Mouse (Mus musculus) lung, postnatal 0 days (tissue): ENCODE results near the gene Thrap3. TPM values are rescaled to one million over a fixed set of nuclear protein-coding genes. Genes with fewer than 3 reads are reported as not detected.
A peak's percentile ranks its signal among the peaks of the same experiment; 100 is the strongest.

Experiments
- ATAC-seq: fragments of 200-750 bp; cut with Nextera tagmentation; 2 replicates; pipeline ENCODE4 v1.8.0; 2017; ENCODE audit warnings: moderate library complexity
- DNase-seq: peaks from one replicate; pipeline ENCODE4 v3.0.0-alpha.2; 2016; ENCODE audit warnings: low spot score
- H3K27ac ChIP-seq: fragments of 300-500 bp; sonication (generic); 2 replicates; pipeline ENCODE4 v1.5.1; 2014; ENCODE audit warnings: antibody characterized with exemption, mild to moderate bottlenecking, low read length, mixed read lengths
- H3K27me3 ChIP-seq: fragments of 300-500 bp; sonication (generic); replicated peaks from 2 replicates; pipeline ENCODE4 v1.6.1; 2014; ENCODE audit warnings: low read length, mixed read lengths; ENCODE audit not compliant: insufficient read depth
- H3K36me3 ChIP-seq: fragments of 300-500 bp; sonication (generic); 2 replicates; pipeline ENCODE4 v1.6.1; 2014; ENCODE audit warnings: low read length, mixed read lengths; ENCODE audit not compliant: insufficient read depth
- H3K4me1 ChIP-seq: fragments of 300-500 bp; sonication (generic); 2 replicates; pipeline ENCODE4 v1.6.1; 2014; ENCODE audit warnings: antibody characterized with exemption, low read depth, low read length, mixed read lengths; ENCODE audit not compliant: insufficient read depth
- H3K4me2 ChIP-seq: fragments of 300-500 bp; sonication (generic); replicated peaks from 2 replicates; pipeline ENCODE4 v1.6.1; 2014; ENCODE audit warnings: low read depth, mild to moderate bottlenecking, low read length, moderate library complexity, mixed read lengths
- H3K4me3 ChIP-seq: fragments of 300-500 bp; sonication (generic); 2 replicates; pipeline ENCODE4 v1.5.1; 2014; ENCODE audit warnings: low read depth, low read length
- H3K9ac ChIP-seq: fragments of 300-500 bp; sonication (generic); replicated peaks from 2 replicates; pipeline ENCODE4 v1.6.1; 2014; ENCODE audit warnings: low read depth, mild to moderate bottlenecking
- H3K9me3 ChIP-seq: fragments of 300-500 bp; sonication (generic); 2 replicates; pipeline ENCODE4 v1.6.1; 2016; ENCODE audit warnings: low read length, mixed read lengths
- CTCF ChIP-seq: IDR thresholded peaks from 2 replicates; pipeline ENCODE4 v1.5.1; 2016; ENCODE audit warnings: antibody characterized with exemption, mild to moderate bottlenecking
- EP300 ChIP-seq: IDR thresholded peaks from 2 replicates; pipeline ENCODE4 v1.6.1; 2016; ENCODE audit warnings: antibody characterized with exemption, mild to moderate bottlenecking, control low read depth
- WGBS: fragments of 180-500 bp; shearing (Covaris S2); extraction: QIAGEN DNeasy Blood & Tissue Kit; methylation state at CpG from one replicate; pipeline ENCODE4 v1.1.7; 2014; 5-methylcytosine and 5-hydroxymethylcytosine counted together
- polyA plus RNA-seq: library from polyadenylated mRNA; unstranded; fragments of >200 nt; fragmentation: Nextera tagmentation; extraction: Ambion mirVana; gene quantifications from 2 replicates; pipeline ENCODE4 v1.2.1, GENCODE M21; 2015

The Thrap3 gene
- polyA plus RNA-seq: 98.6 and 112 TPM in 2 replicates

DNA sequence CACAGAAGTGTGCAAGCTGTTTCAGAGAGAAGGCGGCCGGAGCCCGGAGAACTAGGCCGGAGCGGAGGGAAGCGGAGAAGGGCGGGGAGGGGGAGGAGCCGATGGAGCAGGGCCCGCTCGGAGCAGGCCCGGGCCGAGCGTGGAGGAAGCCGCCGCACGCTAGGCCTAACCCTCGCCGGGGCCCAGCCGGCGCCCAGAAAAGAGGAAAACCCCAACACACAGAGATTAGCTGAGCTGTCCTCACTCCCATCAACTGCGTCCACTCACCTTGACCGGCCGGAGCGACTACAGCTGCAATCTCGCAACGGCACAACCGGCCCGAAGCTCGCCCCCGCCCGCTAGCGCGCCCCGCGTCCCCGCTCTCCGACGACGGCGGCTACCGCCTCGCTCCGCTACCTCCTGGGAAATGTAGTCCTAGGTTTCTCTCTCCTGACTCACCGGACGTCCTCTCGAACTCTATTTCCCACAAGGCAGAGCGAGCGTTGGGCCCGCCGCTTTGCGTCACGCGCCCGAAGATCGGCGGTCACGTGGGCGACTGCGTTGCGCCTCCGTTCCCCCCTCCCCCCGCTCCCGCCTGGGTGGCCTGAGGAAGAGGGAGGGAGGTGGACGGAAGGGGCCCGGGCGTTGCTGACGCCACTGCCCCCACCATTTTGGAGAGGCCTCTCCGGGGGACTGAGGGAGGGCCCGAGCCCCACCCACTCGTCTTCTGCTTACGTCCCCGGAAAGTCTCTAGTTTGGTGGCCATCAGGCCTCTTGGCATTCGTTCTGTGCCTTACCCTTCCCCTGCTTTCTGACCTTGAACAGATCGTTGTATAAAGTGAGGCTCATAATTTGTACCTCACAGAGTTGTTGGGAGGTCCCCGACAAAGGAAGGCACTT lies at the start of gene Thrap3:
Gene Thrap3 (minus strand): TSS at position 458 of the 879 bp plus-strand sequence.
- under 1% methylated on average over 45 of the region's 75 CpGs for WGBS

DNA sequence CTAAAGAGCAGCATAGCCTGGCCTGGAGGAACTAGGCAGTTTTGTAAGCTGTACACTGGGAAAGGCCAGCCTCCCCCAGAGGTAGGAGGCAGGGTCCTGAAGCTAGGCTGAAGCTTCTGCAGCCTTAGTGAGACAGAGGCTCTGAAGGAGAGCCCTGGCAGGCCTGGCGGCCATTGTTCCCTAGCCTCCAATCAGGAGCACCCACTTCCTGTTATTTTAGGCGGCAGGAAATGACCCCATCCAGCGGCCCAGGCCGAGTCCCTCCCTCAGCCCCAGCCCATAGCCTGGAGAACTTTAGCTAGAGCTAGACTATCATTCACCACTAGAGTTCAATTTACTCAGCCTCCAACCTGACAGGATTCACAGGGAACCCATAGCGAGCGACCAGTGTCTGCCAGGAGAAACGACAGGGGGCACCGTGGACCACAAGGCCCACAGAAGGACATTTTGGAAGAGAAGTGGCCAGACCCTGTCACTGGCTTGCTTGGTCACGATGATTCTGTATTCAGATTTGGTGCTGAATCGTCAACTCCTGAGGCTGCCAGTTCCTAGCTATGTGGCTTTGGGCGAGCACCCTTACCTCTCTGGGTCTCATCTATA lies 49.2 kb upstream of the Thrap3 start:
- Histone ChIP-seq H3K36me3 (0 out of 2 replicates have a peak, but pooled peaks cover 5% of the 10 kb centered on the region), H3K9ac (no peak overlapping the region), H3K27ac (peak overlapping the region; percentile 78), H3K4me3 (no peak overlapping the region), H3K9me3 (no peaks in the 10 kb centered on the region), H3K27me3 (no peaks in the 10 kb centered on the region), H3K4me1 (peaks cover 12% of the 10 kb centered on the region; the same call in 1 of the 2 replicates), H3K4me2 (peak overlapping the region; percentile 37)
- DNase-seq (peak; percentile 73), ATAC-seq (peak; percentile 39)
- 44% methylated on average over 11 of the region's 11 CpGs for WGBS
- TF ChIP-seq CTCF (peak; percentile 51), EP300 (peak; percentile 67)

More for the DNA sequence above, at the start of gene Thrap3:
- Histone ChIP-seq H3K4me1 (peaks cover 18% of the 10 kb centered on the region), H3K27ac (peak within 1 kb of the TSS; percentile 99), H3K9ac (peak within 1 kb of the TSS; percentile 87), H3K9me3 (no peaks in the 10 kb centered on the region), H3K27me3 (no peaks in the 10 kb centered on the region), H3K4me3 (peak within 1 kb of the TSS; percentile 80), H3K4me2 (peak within 1 kb of the TSS; percentile 65), H3K36me3 (no peaks in the 10 kb centered on the region)
- TF ChIP-seq EP300: peak; percentile 87
- TF ChIP-seq CTCF: no peak
- peak; percentile 98 for ATAC-seq
- peak; percentile 100 for DNase-seq

DNA sequence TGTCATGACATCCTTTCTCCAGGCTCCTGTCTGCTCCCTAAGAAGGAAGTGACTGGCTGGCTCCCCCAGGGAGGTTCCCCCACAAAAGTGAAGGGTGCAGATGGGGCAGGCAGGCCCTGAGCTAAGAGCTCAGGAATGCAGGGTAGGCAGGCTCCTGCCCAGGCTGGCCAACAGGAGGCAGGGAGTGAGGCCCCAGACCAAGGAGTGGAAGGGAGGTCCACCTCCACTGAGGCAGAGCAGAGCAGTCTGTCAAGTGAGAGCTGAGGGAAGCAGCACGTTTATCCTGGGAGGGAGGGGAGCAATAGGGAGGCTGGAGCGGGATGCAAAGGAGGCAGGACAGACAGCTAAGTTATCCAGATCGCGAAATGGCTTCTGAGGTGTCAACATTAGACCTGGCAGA lies 48.1 kb upstream of the Thrap3 start:
- no peak overlapping the region for H3K9ac ChIP-seq
- peaks cover 12% of the 10 kb centered on the region; the same call in 1 of the 2 replicates for H3K4me1 ChIP-seq
- no peak for ATAC-seq

DNA sequence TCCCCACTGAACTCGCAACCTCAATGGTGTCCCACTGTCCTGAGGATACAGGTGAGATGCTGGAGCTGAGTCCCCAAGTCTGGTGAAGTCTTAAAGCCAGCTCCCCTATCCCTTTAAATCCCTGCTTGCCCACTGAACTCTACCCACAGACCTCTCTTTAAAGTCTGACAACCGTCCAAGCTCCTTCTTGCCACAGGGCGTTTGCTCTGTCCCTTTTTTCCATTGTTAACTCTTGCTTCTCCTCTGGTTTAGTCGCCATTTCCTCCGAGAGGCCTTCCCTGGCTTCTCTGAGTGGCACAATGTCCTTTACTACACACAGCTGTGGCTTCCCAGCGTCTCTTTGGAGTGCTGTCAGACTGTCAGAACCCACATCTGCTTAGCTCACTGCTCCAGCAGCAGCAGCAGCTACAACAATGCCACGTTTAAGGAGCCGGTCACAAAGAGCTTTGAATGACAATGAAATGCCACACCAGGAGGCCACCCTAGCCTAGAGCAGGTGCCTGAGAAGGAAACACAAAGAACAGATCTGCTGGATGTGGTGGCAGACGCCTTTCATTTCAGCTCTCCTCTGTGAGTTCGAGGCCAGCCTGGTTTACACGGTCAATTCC lies 45.8 kb upstream of the Thrap3 start:
- WGBS: 35% methylated on average over 11 of the region's 11 CpGs
- no peak overlapping the region for H3K27ac ChIP-seq
- no peak overlapping the region for H3K4me3 ChIP-seq
- DNase-seq (no peak), ATAC-seq (no peak)
- H3K4me2 ChIP-seq: no peak overlapping the region
- H3K9ac ChIP-seq: no peak overlapping the region
- H3K36me3 ChIP-seq: 0 out of 2 replicates have a peak, but pooled peaks cover 5% of the 10 kb centered on the region
- TF ChIP-seq EP300: no peak
- no peak for TF ChIP-seq CTCF
- no peaks in the 10 kb centered on the region for H3K27me3 ChIP-seq
- H3K4me1 ChIP-seq: peaks cover 5% of the 10 kb centered on the region; the same call in 1 of the 2 replicates
- H3K9me3 ChIP-seq: no peaks in the 10 kb centered on the region

More for the DNA sequence above, 48.1 kb upstream of the Thrap3 start:
- TF ChIP-seq CTCF: peak; percentile 18; the same call in 1 of the 2 replicates
- TF ChIP-seq EP300: no peak
- Histone ChIP-seq H3K27me3 (no peaks in the 10 kb centered on the region), H3K4me2 (no peak overlapping the region), H3K36me3 (0 out of 2 replicates have a peak, but pooled peaks cover 5% of the 10 kb centered on the region), H3K9me3 (no peaks in the 10 kb centered on the region), H3K27ac (0 out of 2 replicates have a peak overlapping the region, but pooled peaks have one; percentile 44), H3K4me3 (no peak overlapping the region)
- DNase-seq: no peak
- WGBS: 53% methylated on average over 4 of the region's 4 CpGs

DNA sequence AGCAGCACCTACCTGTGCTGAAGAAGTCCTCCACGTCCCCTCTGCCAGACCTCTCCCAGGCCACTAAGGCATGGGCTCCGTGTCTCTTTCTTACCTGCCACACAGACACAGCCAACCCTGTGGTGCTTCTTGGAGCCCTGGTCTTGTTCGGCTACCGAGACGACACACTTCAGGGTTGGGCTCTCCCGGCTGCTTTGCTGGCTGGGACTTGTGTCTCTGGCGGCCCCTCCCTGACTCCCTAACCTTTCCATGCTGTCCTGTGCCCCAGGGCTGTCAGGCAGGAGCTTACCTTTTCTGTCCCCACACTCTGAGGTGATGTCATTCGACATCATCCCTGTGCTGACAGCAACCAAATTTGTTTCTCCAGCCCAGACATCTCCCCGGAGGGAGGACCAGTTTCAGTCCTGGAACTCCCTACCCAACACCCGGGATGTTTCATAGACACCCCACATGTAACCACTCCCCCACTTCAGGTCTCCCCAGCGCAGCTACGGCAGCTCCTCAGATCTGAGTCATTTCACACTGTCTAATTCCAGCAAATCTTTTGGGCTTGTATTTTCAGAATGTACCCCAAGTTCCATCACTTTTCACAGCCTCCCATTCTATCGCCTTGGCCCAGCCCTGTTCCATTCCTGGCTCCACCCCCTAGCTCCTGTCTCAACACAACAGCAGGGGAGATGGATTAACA lies 43.8 kb upstream of the Thrap3 start:
- Histone ChIP-seq H3K27me3 (no peaks in the 10 kb centered on the region), H3K9ac (no peak overlapping the region), H3K36me3 (0 out of 2 replicates have a peak, but pooled peaks cover 5% of the 10 kb centered on the region), H3K4me3 (no peak overlapping the region), H3K4me2 (no peak overlapping the region), H3K27ac (no peak overlapping the region), H3K4me1 (peaks cover 3% of the 10 kb centered on the region; the same call in 1 of the 2 replicates), H3K9me3 (no peaks in the 10 kb centered on the region)
- ATAC-seq: no peak
- DNase-seq: no peak
- no peak for TF ChIP-seq CTCF
- TF ChIP-seq EP300: no peak
- 74% methylated on average over 13 of the region's 13 CpGs for WGBS
